Mouse (Mus musculus) MEL (cell line): ENCODE measurements around the gene Napepld. TPM values are rescaled to one million over a fixed set of nuclear protein-coding genes. Genes with fewer than 3 reads are reported as not detected.

Experiments used
- DNase-seq: peaks from one replicate; pipeline ENCODE4 v3.0.0; 2011; ENCODE audit warnings: low read depth, low spot score
- H3K27ac ChIP-seq: 2 replicates; pipeline ENCODE4 v1.5.1; 2012; ENCODE audit warnings: low read depth, mild to moderate bottlenecking, control low read depth, low read length, moderate library complexity; ENCODE audit not compliant: control insufficient read depth
- H3K27me3 ChIP-seq, 2 experiments: fragments of 150-350 bp in 1 of 2; sonication (generic) in 1 of 2; 2 replicates each; pipeline ENCODE4 v1.6.1; 2012; ENCODE audit warnings: low read length in 2 of 2, mild to moderate bottlenecking in 2 of 2, improper control_type of control experiment in 1 of 2, moderate library complexity in 1 of 2; ENCODE audit not compliant: insufficient read depth in 2 of 2, control insufficient read depth in 1 of 2
- H3K36me3 ChIP-seq, 2 experiments: 2 replicates each; pipeline ENCODE4 v1.6.1; 2012 to 2014; ENCODE audit warnings: low read length in 2 of 2, improper control_type of control experiment in 1 of 2, inconsistent platforms in 1 of 2, mild to moderate bottlenecking in 1 of 2; ENCODE audit not compliant: insufficient read depth in 2 of 2, control insufficient read depth in 1 of 2
- H3K4me1 ChIP-seq, 2 experiments: fragments of 150-350 bp in 1 of 2; sonication (generic) in 1 of 2; 2 replicates each; pipeline ENCODE4 v1.6.1; 2012; ENCODE audit warnings: low read length in 2 of 2, improper control_type of control experiment in 1 of 2, mild to moderate bottlenecking in 1 of 2; ENCODE audit not compliant: insufficient read depth in 2 of 2, control insufficient read depth in 1 of 2
- H3K4me3 ChIP-seq, 2 experiments: fragments of 150-350 bp in 1 of 2; sonication (generic) in 1 of 2; 2 replicates each; pipeline ENCODE4 v1.5.1; 2012; ENCODE audit warnings: low read depth in 2 of 2, low read length in 2 of 2, mild to moderate bottlenecking in 2 of 2, moderate library complexity in 2 of 2, control low read depth in 1 of 2, improper control_type of control experiment in 1 of 2; ENCODE audit not compliant: control insufficient read depth in 1 of 2, insufficient read depth in 1 of 2
- H3K79me2 ChIP-seq: 2 replicates; pipeline ENCODE4 v1.6.1; 2012; ENCODE audit warnings: mild to moderate bottlenecking, low read length, moderate library complexity; ENCODE audit not compliant: control insufficient read depth, poor library complexity, insufficient read depth
- H3K9ac ChIP-seq: 2 replicates; pipeline ENCODE4 v1.6.1; 2012; ENCODE audit warnings: low read depth, mild to moderate bottlenecking, control low read depth, low read length, moderate library complexity; ENCODE audit not compliant: control insufficient read depth, poor library complexity, severe bottlenecking
- H3K9me3 ChIP-seq: fragments of 150-350 bp; sonication (generic); replicated peaks from 2 replicates; pipeline ENCODE4 v1.6.1; 2012; ENCODE audit warnings: mild to moderate bottlenecking, low read length, improper control_type of control experiment, moderate library complexity; ENCODE audit not compliant: insufficient read depth
- CHD2 ChIP-seq: IDR thresholded peaks from 2 replicates; pipeline ENCODE4 v1.6.1; 2011; ENCODE audit warnings: low read length, improper control_type of control experiment
- CTCF ChIP-seq, 3 experiments: IDR thresholded peaks in 2 of 3; conservative IDR thresholded peaks in 1 of 3; 2 replicates each; pipeline ENCODE4 v1.5.1; 2011 to 2012; ENCODE audit warnings: low read length in 3 of 3, low read depth in 2 of 3, mild to moderate bottlenecking in 2 of 3, improper control_type of control experiment in 1 of 3, inconsistent platforms in 1 of 3, mixed read lengths in 1 of 3, moderate library complexity in 1 of 3; ENCODE audit not compliant: control insufficient read depth in 1 of 3, insufficient read depth in 1 of 3, poor library complexity in 1 of 3, severe bottlenecking in 1 of 3
- ETS1 ChIP-seq: IDR thresholded peaks from 2 replicates; pipeline ENCODE4 v1.6.1; 2012; ENCODE audit warnings: low read depth, mild to moderate bottlenecking, inconsistent platforms, low read length, improper control_type of control experiment, moderate library complexity
- GABPA ChIP-seq: IDR thresholded peaks from 2 replicates; pipeline ENCODE4 v1.6.1; 2012; ENCODE audit warnings: low read depth, mild to moderate bottlenecking, inconsistent platforms, low read length, improper control_type of control experiment, moderate library complexity
- GATA1 ChIP-seq: IDR thresholded peaks from 2 replicates; pipeline ENCODE4 v1.6.1; 2011; ENCODE audit warnings: low read depth, low read length, improper control_type of control experiment
- MAFK ChIP-seq: IDR thresholded peaks from 2 replicates; pipeline ENCODE4 v1.6.1; 2011; ENCODE audit warnings: low read depth, mild to moderate bottlenecking, low read length, improper control_type of control experiment, borderline replicate concordance
- MAZ ChIP-seq: IDR thresholded peaks from 2 replicates; pipeline ENCODE4 v1.6.1; 2012; ENCODE audit warnings: low read depth, mild to moderate bottlenecking, inconsistent platforms, low read length, improper control_type of control experiment
- MYC ChIP-seq: IDR thresholded peaks from 2 replicates; pipeline ENCODE4 v1.6.1; 2011; ENCODE audit warnings: low read depth, mild to moderate bottlenecking, low read length, improper control_type of control experiment, moderate library complexity
- NELFE ChIP-seq: IDR thresholded peaks from 2 replicates; pipeline ENCODE4 v1.6.1; 2011; ENCODE audit warnings: low read depth, low read length, improper control_type of control experiment
- RAD21 ChIP-seq: IDR thresholded peaks from 2 replicates; pipeline ENCODE4 v1.6.1; 2011; ENCODE audit warnings: mild to moderate bottlenecking, low read depth, low read length, improper control_type of control experiment
- RCOR1 ChIP-seq: IDR thresholded peaks from 2 replicates; pipeline ENCODE4 v1.6.1; 2012; ENCODE audit warnings: low read depth, mild to moderate bottlenecking, inconsistent platforms, low read length, improper control_type of control experiment
- SIN3A ChIP-seq: IDR thresholded peaks from 2 replicates; pipeline ENCODE4 v1.6.1; 2012; ENCODE audit warnings: low read length, improper control_type of control experiment, inconsistent platforms
- SMC3 ChIP-seq: IDR thresholded peaks from 2 replicates; pipeline ENCODE4 v1.6.1; 2011; ENCODE audit warnings: low read depth, low read length, improper control_type of control experiment
- TBP ChIP-seq: IDR thresholded peaks from 2 replicates; pipeline ENCODE4 v1.8.0; 2011; ENCODE audit warnings: low read depth, low read length, improper control_type of control experiment
- TCF12 ChIP-seq: IDR thresholded peaks from 2 replicates; pipeline ENCODE4 v1.6.1; 2014; ENCODE audit warnings: low read depth, mild to moderate bottlenecking, inconsistent platforms, low read length, improper control_type of control experiment, moderate library complexity
- ZMIZ1 ChIP-seq: IDR thresholded peaks from 2 replicates; pipeline ENCODE4 v1.6.1; 2012; ENCODE audit warnings: low read depth, mild to moderate bottlenecking, inconsistent platforms, low read length, improper control_type of control experiment, moderate library complexity
- ZNF384 ChIP-seq: IDR thresholded peaks from 2 replicates; pipeline ENCODE4 v1.6.1; 2012; ENCODE audit warnings: low read depth, mild to moderate bottlenecking, inconsistent platforms, low read length, improper control_type of control experiment
- polyA plus RNA-seq, 2 experiments: library from polyadenylated mRNA; stranded (reverse) in 1 of 2; unstranded in 1 of 2; fragments of >175 nt in 1 of 2; fragments of >200 nt in 1 of 2; gene quantifications; 2 replicates each; pipeline versions ENCODE4 v1.2.1 to v1.2.4; 2012; ENCODE audit warnings: low replicate concordance in 2 of 2, low read depth in 1 of 2; ENCODE audit not compliant: insufficient read length in 2 of 2, insufficient read depth in 1 of 2, missing spikeins in 1 of 2
- total RNA-seq: library from RNA; depleted of rRNA; stranded (reverse); fragments of 300-350 nt; gene quantifications from 2 replicates; pipeline ENCODE4 v1.2.3, GENCODE M21; 2012

Napepld gene
- total and polyA plus RNA-seq, 3 experiments: 1.5 to 3.0 TPM; not detected in 1

DNA sequence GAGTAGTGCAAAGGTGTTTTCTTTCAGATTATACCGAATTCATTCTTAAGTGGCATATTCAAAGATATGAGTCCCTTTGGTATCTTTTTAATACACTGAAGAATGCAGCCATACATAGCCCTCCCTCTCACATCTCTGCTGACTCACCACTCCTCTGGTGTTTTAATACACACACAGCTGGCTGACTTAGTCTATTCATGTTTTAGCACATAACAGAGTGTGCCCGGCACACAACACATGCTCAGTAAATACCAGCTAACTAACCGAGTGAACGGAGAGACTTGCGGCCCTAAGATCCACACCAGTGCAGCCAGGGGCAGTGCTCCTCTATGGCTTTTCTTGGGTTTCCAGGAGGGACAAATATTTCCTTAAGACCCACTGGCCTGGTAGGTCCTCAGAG is 20.3 kb downstream of the Napepld start:
- Histone ChIP-seq H3K4me1 (no peaks in the 10 kb centered on the region), H3K27ac (no peak overlapping the region), H3K36me3 (no peaks in the 10 kb centered on the region), H3K79me2 (no peaks in the 10 kb centered on the region), H3K4me3 (no peak overlapping the region), H3K9ac (no peak overlapping the region), H3K27me3 (no peaks in the 10 kb centered on the region), H3K9me3 (no peaks in the 10 kb centered on the region)
- no peak for DNase-seq
- TF ChIP-seq RCOR1: no peak
- no peak for TF ChIP-seq TBP
- no peak for TF ChIP-seq ZMIZ1
- TF ChIP-seq RAD21: no peak
- TF ChIP-seq CHD2: no peak

DNA sequence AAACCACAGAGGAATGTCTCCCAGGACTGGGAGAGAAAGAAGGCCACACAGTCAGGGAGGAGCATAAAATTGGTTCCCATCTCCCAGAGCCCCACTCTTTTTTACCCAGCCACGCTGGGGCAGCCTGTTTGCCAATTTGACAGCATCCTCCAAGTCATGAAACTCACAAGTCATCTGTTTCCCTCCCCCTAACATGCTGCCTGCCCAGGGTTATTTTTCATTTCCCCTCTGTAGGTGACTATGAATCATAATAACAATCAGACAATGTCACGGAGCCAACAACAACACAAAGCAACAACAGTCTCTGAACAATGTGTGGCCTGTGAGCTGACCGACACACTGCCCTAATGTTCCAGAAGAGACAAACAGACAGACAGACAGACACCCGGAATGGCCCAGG is 21.2 kb downstream of the Napepld start:
- Histone ChIP-seq H3K36me3 (no peaks in the 10 kb centered on the region), H3K9ac (no peak overlapping the region), H3K4me1 (no peaks in the 10 kb centered on the region), H3K4me3 (no peak overlapping the region), H3K27ac (no peak overlapping the region), H3K9me3 (no peaks in the 10 kb centered on the region), H3K27me3 (no peaks in the 10 kb centered on the region), H3K79me2 (no peaks in the 10 kb centered on the region)
- DNase-seq: no peak
- no peak for TF ChIP-seq MYC

DNA sequence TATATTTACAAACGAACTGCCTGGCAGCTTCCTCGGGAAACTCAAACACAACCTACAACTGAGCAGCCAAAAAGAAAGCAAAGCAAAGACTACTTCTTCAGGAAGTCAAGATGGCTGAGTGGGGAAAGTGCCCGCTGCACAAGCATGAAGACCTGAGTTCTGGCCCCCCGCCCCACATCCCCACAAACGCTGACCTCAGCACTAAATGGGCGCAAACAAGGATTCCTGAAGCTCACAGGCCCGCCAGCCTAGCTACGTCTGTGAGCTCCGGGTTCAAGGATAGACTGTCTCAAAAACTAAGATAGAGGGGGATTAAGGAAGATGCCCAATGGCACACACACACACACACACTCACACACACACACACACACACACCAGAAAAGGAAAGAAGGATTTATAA is 22.8 kb downstream of the Napepld start:
- no peak for DNase-seq
- no peak for TF ChIP-seq ZNF384
- TF ChIP-seq GABPA: no peak
- no peak for TF ChIP-seq CTCF (IDR thresholded peaks at IDR 0.05 in 2 of 3, conservative IDR thresholded peaks at IDR 0.05 in 1 of 3; ENCODE audit: control insufficient read depth in 1 of 3, insufficient read depth in 1 of 3, low read depth in 2 of 3, low read length in 3 of 3, poor library complexity in 1 of 3, severe bottlenecking in 1 of 3)
- TF ChIP-seq NELFE: no peak
- no peak for TF ChIP-seq ETS1
- TF ChIP-seq TCF12: no peak
- TF ChIP-seq MAZ: no peak
- no peak for TF ChIP-seq SMC3
- no peak for TF ChIP-seq GATA1
- TF ChIP-seq SIN3A: no peak
- TF ChIP-seq RCOR1: no peak
- no peak for TF ChIP-seq MAFK

More for the DNA sequence above, 22.8 kb downstream of the Napepld start:
- Histone ChIP-seq H3K9ac (no peak overlapping the region), H3K79me2 (peaks cover under 1% of the 10 kb centered on the region; the same call in 1 of the 2 replicates), H3K36me3 (no peaks in the 10 kb centered on the region; a peak in 1 of 4 replicates), H3K4me3 (no peak overlapping the region), H3K4me1 (no peaks in the 10 kb centered on the region), H3K9me3 (no peaks in the 10 kb centered on the region), H3K27ac (no peak overlapping the region), H3K27me3 (no peaks in the 10 kb centered on the region)
